Mouse (Mus musculus): ENCODE results near the gene Flt1. TPM values are rescaled to one million over a fixed set of nuclear protein-coding genes. Genes with fewer than 3 reads are reported as not detected.

Flt1 gene
- polyA plus RNA-seq, 1 experiment from 2014 or later, result 22.9 TPM

GRCm38 (mm10) chr5:147724945-147725830, 623 bp downstream of the Flt1 start:
- H3K27ac ChIP-seq (ENCODE audit: low read depth), result no peak overlapping the region; the same call in 1 of the 2 replicates

DNA sequence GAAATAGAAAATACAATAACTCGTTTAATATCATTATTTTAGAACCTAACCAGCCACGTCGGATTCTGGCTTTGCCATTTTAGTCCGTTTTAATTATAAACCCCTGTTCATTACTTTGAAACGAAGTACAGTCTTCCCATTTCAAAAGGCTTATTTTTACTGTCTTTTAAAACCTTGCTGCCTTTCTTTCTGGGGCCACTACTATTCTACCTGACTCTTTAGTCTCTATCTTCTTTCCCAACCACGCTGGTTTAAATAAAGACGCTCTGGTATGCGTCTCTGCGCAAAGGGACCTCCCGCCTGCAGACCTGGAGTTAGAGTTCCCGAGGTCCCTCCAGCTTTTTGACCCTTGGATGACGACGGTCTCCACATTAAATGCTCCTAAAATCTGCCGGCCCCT, 1.4 kb downstream of the Flt1 start:
- ATAC-seq (ENCODE audit: insufficient read depth) (no peak), DNase-seq (peak; percentile 14)
- Histone ChIP-seq H3K27ac (ENCODE audit: low read depth) (no peak overlapping the region), H3K9me3 (ENCODE audit: low read depth, low read length) (no peaks in the 10 kb centered on the region), H3K4me1 (ENCODE audit: insufficient read depth) (no peaks in the 10 kb centered on the region), H3K27me3 (ENCODE audit: insufficient read depth, low read length) (peaks cover 70% of the 10 kb centered on the region), H3K4me2 (peak overlapping the region; percentile 78; the same call in 1 of the 2 replicates), H3K36me3 (ENCODE audit: insufficient read depth) (no peaks in the 10 kb centered on the region), H3K4me3 (ENCODE audit: low read depth, low read length) (peak overlapping the region; percentile 48), H3K9ac (no peak overlapping the region)
- WGBS, result under 1% methylated on average over 14 of the region's 14 CpGs
- TF ChIP-seq CTCF (IDR thresholded peaks at IDR 0.05; ENCODE audit: low read depth), result no peak

More at GRCm38 (mm10) chr5:147724945-147725830, 623 bp downstream of the Flt1 start:
- Histone ChIP-seq H3K4me3 (ENCODE audit: low read depth, low read length) (peak overlapping the region; percentile 48), H3K4me1 (ENCODE audit: insufficient read depth) (no peaks in the 10 kb centered on the region), H3K9ac (peak overlapping the region; percentile 47), H3K9me3 (ENCODE audit: low read depth, low read length) (no peaks in the 10 kb centered on the region), H3K4me2 (peak overlapping the region; percentile 78), H3K36me3 (ENCODE audit: insufficient read depth) (no peaks in the 10 kb centered on the region), H3K27me3 (ENCODE audit: insufficient read depth, low read length) (peaks cover 70% of the 10 kb centered on the region)
- DNase-seq (peak; percentile 83), ATAC-seq (ENCODE audit: insufficient read depth) (peak; percentile 71)
- TF ChIP-seq CTCF (IDR thresholded peaks at IDR 0.05; ENCODE audit: low read depth), result no peak
- under 1% methylated on average over 69 of the region's 69 CpGs for WGBS

GRCm38 (mm10) chr5:147723811-147724210, 2.0 kb downstream of the Flt1 start:
- Histone ChIP-seq H3K9me3 (ENCODE audit: low read depth, low read length) (no peaks in the 10 kb centered on the region), H3K4me1 (ENCODE audit: insufficient read depth) (no peaks in the 10 kb centered on the region), H3K36me3 (ENCODE audit: insufficient read depth) (no peaks in the 10 kb centered on the region), H3K4me3 (ENCODE audit: low read depth, low read length) (peak overlapping the region; percentile 48), H3K9ac (no peak overlapping the region; the same call in 1 of the 2 replicates), H3K27me3 (ENCODE audit: insufficient read depth, low read length) (peaks cover 74% of the 10 kb centered on the region), H3K27ac (ENCODE audit: low read depth) (no peak overlapping the region), H3K4me2 (peak overlapping the region; percentile 78)
- ATAC-seq (ENCODE audit: insufficient read depth) (no peak), DNase-seq (no peak)
- TF ChIP-seq CTCF (IDR thresholded peaks at IDR 0.05; ENCODE audit: low read depth), result no peak
- 6% methylated on average over 17 of the region's 17 CpGs for WGBS

GRCm38 (mm10) chr5:147721438-147721837, 4.4 kb downstream of the Flt1 start:
- Histone ChIP-seq H3K4me1 (ENCODE audit: insufficient read depth) (no peaks in the 10 kb centered on the region), H3K27ac (ENCODE audit: low read depth) (no peak overlapping the region), H3K36me3 (ENCODE audit: insufficient read depth) (no peaks in the 10 kb centered on the region), H3K9ac (no peak overlapping the region), H3K4me2 (peak overlapping the region; percentile 29; the same call in 1 of the 2 replicates), H3K4me3 (ENCODE audit: low read depth, low read length) (no peak overlapping the region), H3K9me3 (ENCODE audit: low read depth, low read length) (no peaks in the 10 kb centered on the region), H3K27me3 (ENCODE audit: insufficient read depth, low read length) (peaks cover 58% of the 10 kb centered on the region)
- WGBS, result 34% methylated on average over 8 of the region's 8 CpGs
- no peak for ATAC-seq (ENCODE audit: insufficient read depth)
- DNase-seq, result peak; percentile 61
- TF ChIP-seq CTCF (IDR thresholded peaks at IDR 0.05; ENCODE audit: low read depth), result no peak

DNA sequence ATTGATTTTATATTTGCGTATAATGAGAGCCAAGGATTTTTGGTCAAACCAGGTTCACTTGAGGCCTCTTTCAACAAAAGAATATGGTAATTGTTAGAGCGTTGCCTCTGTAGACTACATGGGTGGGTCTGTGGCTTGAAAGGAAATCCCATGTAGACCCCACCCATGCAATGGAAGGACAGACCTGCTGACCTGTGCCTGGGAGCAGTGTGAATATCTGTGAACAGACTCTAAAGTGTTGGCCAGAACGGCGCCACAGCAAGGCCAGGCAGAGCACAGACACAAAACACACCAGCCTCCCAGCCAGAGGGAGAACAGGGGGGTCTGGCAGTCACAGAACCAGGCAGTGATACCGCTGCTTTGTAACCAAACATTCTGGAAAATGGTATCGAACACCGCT, 7.5 kb downstream of the Flt1 start:
- no peak overlapping the region for H3K9ac ChIP-seq
- H3K4me2 ChIP-seq, result no peak overlapping the region
- ATAC-seq (ENCODE audit: insufficient read depth), result no peak
- H3K4me1 ChIP-seq (ENCODE audit: insufficient read depth), result no peaks in the 10 kb centered on the region
- H3K4me3 ChIP-seq (ENCODE audit: low read depth, low read length), result no peak overlapping the region
- DNase-seq, result no peak
- H3K36me3 ChIP-seq (ENCODE audit: insufficient read depth), result no peaks in the 10 kb centered on the region
- H3K9me3 ChIP-seq (ENCODE audit: low read depth, low read length), result no peaks in the 10 kb centered on the region
- H3K27me3 ChIP-seq (ENCODE audit: insufficient read depth, low read length), result peaks cover 27% of the 10 kb centered on the region
- no peak for TF ChIP-seq CTCF (IDR thresholded peaks at IDR 0.05; ENCODE audit: low read depth)
- no peak overlapping the region for H3K27ac ChIP-seq (ENCODE audit: low read depth)
- 82% methylated on average over 7 of the region's 7 CpGs for WGBS

DNA sequence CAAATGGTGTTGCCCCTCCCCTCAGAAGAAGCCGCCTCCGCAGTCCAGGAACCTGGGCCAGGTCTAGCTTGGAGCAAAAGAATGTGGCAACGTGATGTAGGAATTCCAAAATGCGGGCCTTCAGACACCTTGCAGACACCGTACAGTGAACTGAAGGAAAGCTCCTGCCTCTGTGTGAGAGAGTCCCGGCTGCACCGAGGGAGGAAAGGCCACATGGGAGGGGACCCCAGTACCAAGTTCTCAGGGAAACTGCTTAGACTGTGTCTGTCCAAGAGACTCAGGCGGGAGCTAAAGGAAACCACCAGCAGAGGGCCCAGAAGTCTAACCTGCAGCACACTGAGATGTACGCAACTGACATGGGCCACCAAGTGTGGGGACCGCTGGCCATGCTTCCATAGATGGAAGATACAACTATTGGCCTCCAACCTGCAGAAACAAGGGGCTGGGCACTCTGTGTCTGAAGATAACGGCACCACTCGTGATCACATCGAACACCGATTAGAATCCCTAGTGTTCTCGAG, 9.1 kb downstream of the Flt1 start:
- H3K9me3 ChIP-seq (ENCODE audit: low read depth, low read length), result no peaks in the 10 kb centered on the region
- ATAC-seq (ENCODE audit: insufficient read depth) (peak; percentile 29; the same call in 1 of the 2 replicates), DNase-seq (peak; percentile 41)
- H3K4me1 ChIP-seq (ENCODE audit: insufficient read depth), result no peaks in the 10 kb centered on the region
- H3K36me3 ChIP-seq (ENCODE audit: insufficient read depth), result no peaks in the 10 kb centered on the region
- no peak overlapping the region for H3K4me2 ChIP-seq
- peak; percentile 34 for TF ChIP-seq CTCF (IDR thresholded peaks at IDR 0.05; ENCODE audit: low read depth)
- H3K9ac ChIP-seq, result no peak overlapping the region
- 60% methylated on average over 15 of the region's 15 CpGs for WGBS
- H3K4me3 ChIP-seq (ENCODE audit: low read depth, low read length), result no peak overlapping the region
- H3K27ac ChIP-seq (ENCODE audit: low read depth), result no peak overlapping the region
- peaks cover 15% of the 10 kb centered on the region for H3K27me3 ChIP-seq (ENCODE audit: insufficient read depth, low read length)

- WGBS, result 62% methylated on average over 9 of the region's 9 CpGs
- Histone ChIP-seq H3K9ac (no peak overlapping the region), H3K4me3 (ENCODE audit: low read depth, low read length) (no peak overlapping the region), H3K27me3 (ENCODE audit: insufficient read depth, low read length) (peaks cover 10% of the 10 kb centered on the region; the same call in 1 of the 2 replicates), H3K9me3 (ENCODE audit: low read depth, low read length) (no peaks in the 10 kb centered on the region), H3K36me3 (ENCODE audit: insufficient read depth) (no peaks in the 10 kb centered on the region), H3K27ac (ENCODE audit: low read depth) (no peak overlapping the region), H3K4me2 (no peak overlapping the region), H3K4me1 (ENCODE audit: insufficient read depth) (no peaks in the 10 kb centered on the region)
- TF ChIP-seq CTCF (IDR thresholded peaks at IDR 0.05; ENCODE audit: low read depth), result no peak
- peak; percentile 16 for DNase-seq
- ATAC-seq (ENCODE audit: insufficient read depth), result no peak; the same call in 1 of the 2 replicates
These were observed 9.5 kb downstream of the Flt1 start for GRCm38 (mm10) chr5:147716276-147716675.
